Mouse (Mus musculus) stomach, postnatal 0 days (tissue): ENCODE data around the gene 2310007B03Rik. TPM values are rescaled to one million over a fixed set of nuclear protein-coding genes. Genes with fewer than 3 reads are reported as not detected.

Experiments
- ATAC-seq: fragments of 200-750 bp; cut with Nextera tagmentation; 2 replicates; pipeline ENCODE4 v1.8.0; 2017; ENCODE audit not compliant: low FRiP score, low TSS enrichment
- DNase-seq: peaks from one replicate; pipeline ENCODE4 v3.0.0-alpha.2; 2016; ENCODE audit warnings: low spot score
- H3K27ac ChIP-seq: fragments of 300-500 bp; sonication (generic); replicated peaks from 2 replicates; pipeline ENCODE4 v1.5.1; 2014; ENCODE audit warnings: mild to moderate bottlenecking, control low read depth
- H3K27me3 ChIP-seq: fragments of 300-500 bp; sonication (generic); 2 replicates; pipeline ENCODE4 v1.6.1; 2014; ENCODE audit warnings: low read length; ENCODE audit not compliant: control insufficient read depth, insufficient read depth
- H3K36me3 ChIP-seq: fragments of 300-500 bp; sonication (generic); 2 replicates; pipeline ENCODE4 v1.6.1; 2014; ENCODE audit warnings: low read length, mixed read lengths; ENCODE audit not compliant: control insufficient read depth, insufficient read depth
- H3K4me1 ChIP-seq: fragments of 300-500 bp; sonication (generic); replicated peaks from 2 replicates; pipeline ENCODE4 v1.6.1; 2014; ENCODE audit warnings: antibody characterized with exemption; ENCODE audit not compliant: control insufficient read depth, insufficient read depth
- H3K4me2 ChIP-seq: fragments of 300-500 bp; sonication (generic); replicated peaks from 2 replicates; pipeline ENCODE4 v1.6.1; 2014; ENCODE audit warnings: low read depth, mild to moderate bottlenecking, control low read depth, moderate library complexity
- H3K4me3 ChIP-seq: fragments of 300-500 bp; sonication (generic); 2 replicates; pipeline ENCODE4 v1.5.1; 2014; ENCODE audit warnings: low read depth, low read length, control low read depth
- H3K9ac ChIP-seq: fragments of 300-500 bp; sonication (generic); 2 replicates; pipeline ENCODE4 v1.6.1; 2014; ENCODE audit warnings: mild to moderate bottlenecking, low read length, control low read depth, mixed read lengths
- H3K9me3 ChIP-seq: fragments of 300-500 bp; sonication (generic); 2 replicates; pipeline ENCODE4 v1.6.1; 2016; ENCODE audit warnings: low read length; ENCODE audit not compliant: control insufficient read depth
- CTCF ChIP-seq: IDR thresholded peaks from 2 replicates; pipeline ENCODE4 v1.5.1; 2016; ENCODE audit warnings: antibody characterized with exemption, low read depth, mild to moderate bottlenecking, moderate library complexity
- EP300 ChIP-seq: optimal IDR thresholded peaks from 2 replicates; pipeline ENCODE3; 2016; ENCODE audit warnings: antibody characterized with exemption
- WGBS: fragments of 180-500 bp; shearing (Covaris S2); extraction: QIAGEN DNeasy Blood & Tissue Kit; methylation state at CpG from one replicate; pipeline ENCODE4 v1.1.7; 2014; 5-methylcytosine and 5-hydroxymethylcytosine counted together
- polyA plus RNA-seq: library from polyadenylated mRNA; unstranded; fragments of >200 nt; fragmentation: Nextera tagmentation; extraction: Ambion mirVana; gene quantifications from 2 replicates; pipeline ENCODE4 v1.2.1, GENCODE M21; 2015

Gene 2310007B03Rik
- polyA plus RNA-seq, 1 experiment from 2014 or later: 27.8 TPM

DNA sequence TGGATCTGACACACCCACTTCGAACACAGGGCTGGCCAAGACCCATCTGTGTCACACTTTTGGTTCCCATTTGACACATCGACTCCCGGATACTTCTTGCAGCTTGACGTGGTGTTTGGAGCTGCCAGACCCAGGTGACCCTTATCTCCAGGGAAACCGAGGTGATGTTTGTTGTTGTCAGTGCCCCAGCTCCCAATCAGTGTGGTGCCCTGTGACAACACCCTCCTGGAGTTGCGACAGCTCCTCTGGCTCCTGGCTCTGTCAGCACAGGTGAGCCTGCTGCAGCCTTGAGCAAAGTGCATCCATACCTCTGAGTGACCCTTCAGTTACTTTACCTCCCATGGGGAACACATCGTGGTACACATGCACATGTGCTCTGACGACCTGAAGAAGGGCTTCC is 28.1 kb downstream of the 2310007B03Rik start:
- H3K27me3 ChIP-seq: no peaks in the 10 kb centered on the region
- H3K4me2 ChIP-seq: no peak overlapping the region
- no peaks in the 10 kb centered on the region for H3K9me3 ChIP-seq
- H3K4me3 ChIP-seq: no peak overlapping the region
- H3K4me1 ChIP-seq: no peaks in the 10 kb centered on the region
- no peak for TF ChIP-seq EP300
- TF ChIP-seq CTCF: no peak
- no peaks in the 10 kb centered on the region for H3K36me3 ChIP-seq
- DNase-seq: peak; percentile 50
- WGBS: 55% methylated on average over 8 of the region's 8 CpGs
- ATAC-seq: peak; percentile 35; the same call in 1 of the 2 replicates
- no peak overlapping the region for H3K9ac ChIP-seq
- no peak overlapping the region for H3K27ac ChIP-seq

- Histone ChIP-seq H3K9ac (peak overlapping the region; percentile 13; the same call in 1 of the 2 replicates), H3K27ac (0 out of 2 replicates have a peak overlapping the region, but pooled peaks have one; percentile 30), H3K9me3 (no peaks in the 10 kb centered on the region), H3K4me2 (no peak overlapping the region), H3K36me3 (no peaks in the 10 kb centered on the region), H3K27me3 (no peaks in the 10 kb centered on the region), H3K4me1 (no peaks in the 10 kb centered on the region), H3K4me3 (no peak overlapping the region)
- WGBS: 43% methylated on average over 10 of the region's 10 CpGs
- DNase-seq (peak; percentile 76), ATAC-seq (peak; percentile 72)
- TF ChIP-seq EP300 (no peak), CTCF (no peak)
These were observed 30.3 kb downstream of the 2310007B03Rik start for GRCm38 (mm10) chr1:93130242-93130983.

- H3K9ac ChIP-seq: no peak overlapping the region
- no peaks in the 10 kb centered on the region for H3K27me3 ChIP-seq
- 23% methylated on average over 6 of the region's 6 CpGs for WGBS
- TF ChIP-seq CTCF (peak; percentile 93), EP300 (no peak)
- no peaks in the 10 kb centered on the region for H3K9me3 ChIP-seq
- H3K27ac ChIP-seq: no peak overlapping the region
- no peaks in the 10 kb centered on the region for H3K4me1 ChIP-seq
- no peak overlapping the region for H3K4me2 ChIP-seq
- DNase-seq: peak; percentile 79
- no peaks in the 10 kb centered on the region for H3K36me3 ChIP-seq
- ATAC-seq: peak; percentile 46; the same call in 1 of the 2 replicates
- H3K4me3 ChIP-seq: no peak overlapping the region
These were observed 31.9 kb downstream of the 2310007B03Rik start for GRCm38 (mm10) chr1:93128710-93129349.

DNA sequence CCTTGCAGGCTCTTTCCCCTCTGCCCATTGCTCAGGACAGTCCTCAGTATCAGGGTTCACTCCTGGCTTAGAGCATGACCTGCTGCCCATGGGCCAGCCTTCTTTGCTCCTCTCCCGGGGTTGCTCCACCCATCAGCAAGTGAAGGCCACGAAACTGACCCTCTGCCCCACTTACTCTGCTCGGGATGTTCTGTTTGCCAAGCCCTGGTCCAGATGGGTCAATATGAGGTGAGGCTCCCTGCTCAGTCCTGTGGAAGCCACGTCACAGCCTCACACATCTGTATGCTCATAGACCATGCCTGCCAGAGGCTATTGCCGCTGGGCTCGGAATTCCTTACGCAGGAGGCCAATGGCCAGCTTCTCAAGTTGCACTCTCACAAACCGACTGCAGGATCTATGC is 32.5 kb downstream of the 2310007B03Rik start:
- Histone ChIP-seq H3K9ac (no peak overlapping the region), H3K4me1 (no peaks in the 10 kb centered on the region), H3K4me2 (no peak overlapping the region), H3K27ac (no peak overlapping the region), H3K36me3 (no peaks in the 10 kb centered on the region), H3K4me3 (no peak overlapping the region), H3K27me3 (no peaks in the 10 kb centered on the region), H3K9me3 (no peaks in the 10 kb centered on the region)
- ATAC-seq (no peak), DNase-seq (no peak)
- 84% methylated on average over 8 of the region's 8 CpGs for WGBS
- no peak for TF ChIP-seq EP300
- TF ChIP-seq CTCF: no peak

- Histone ChIP-seq H3K27me3 (no peaks in the 10 kb centered on the region), H3K9me3 (no peaks in the 10 kb centered on the region), H3K4me2 (no peak overlapping the region), H3K4me1 (no peaks in the 10 kb centered on the region), H3K36me3 (no peaks in the 10 kb centered on the region), H3K4me3 (no peak overlapping the region), H3K27ac (no peak overlapping the region), H3K9ac (no peak overlapping the region)
- ATAC-seq (no peak), DNase-seq (peak; percentile 12)
- 42% methylated on average over 5 of the region's 5 CpGs for WGBS
- TF ChIP-seq CTCF: peak; percentile 67
- TF ChIP-seq EP300: no peak
These were observed 35.5 kb downstream of the 2310007B03Rik start for GRCm38 (mm10) chr1:93125256-93125655.

DNA sequence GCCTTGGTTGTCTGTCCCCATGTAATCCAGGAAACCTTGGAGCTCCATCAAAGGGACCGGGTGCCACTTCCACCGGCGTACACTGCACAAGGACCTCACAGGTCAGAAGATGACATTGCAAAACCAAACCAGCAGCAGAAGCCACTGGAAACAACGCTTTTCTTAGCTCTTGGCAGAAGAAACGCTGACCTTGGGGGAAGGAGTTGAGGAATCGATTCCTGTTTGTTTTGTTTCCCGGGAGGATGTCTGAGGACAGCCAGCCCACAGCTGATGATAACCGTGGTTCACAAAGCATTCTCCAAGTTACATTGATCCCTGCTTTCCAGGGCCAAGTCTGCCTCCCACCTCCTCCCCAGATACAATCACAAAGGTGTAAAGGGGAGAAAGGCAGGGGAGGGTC is 36.7 kb downstream of the 2310007B03Rik start:
- H3K27me3 ChIP-seq: no peaks in the 10 kb centered on the region
- H3K4me3 ChIP-seq: no peak overlapping the region
- WGBS: 51% methylated on average over 8 of the region's 8 CpGs
- H3K9me3 ChIP-seq: no peaks in the 10 kb centered on the region
- no peak overlapping the region for H3K9ac ChIP-seq
- H3K4me2 ChIP-seq: no peak overlapping the region
- no peaks in the 10 kb centered on the region for H3K36me3 ChIP-seq
- no peak overlapping the region for H3K27ac ChIP-seq
- ATAC-seq (no peak), DNase-seq (no peak)
- TF ChIP-seq EP300: no peak
- TF ChIP-seq CTCF: no peak
- H3K4me1 ChIP-seq: no peaks in the 10 kb centered on the region
